Mouse (Mus musculus): ENCODE measurements at regions not wholly inside any gene's neighbourhood (a gene's known extent, or its start where the extent isn't known, plus 50 kb on each side); places are given as distances from the start of the nearest gene placed in this dataset.
A peak's percentile ranks its signal among the peaks of the same experiment; 100 is the strongest.

DNA sequence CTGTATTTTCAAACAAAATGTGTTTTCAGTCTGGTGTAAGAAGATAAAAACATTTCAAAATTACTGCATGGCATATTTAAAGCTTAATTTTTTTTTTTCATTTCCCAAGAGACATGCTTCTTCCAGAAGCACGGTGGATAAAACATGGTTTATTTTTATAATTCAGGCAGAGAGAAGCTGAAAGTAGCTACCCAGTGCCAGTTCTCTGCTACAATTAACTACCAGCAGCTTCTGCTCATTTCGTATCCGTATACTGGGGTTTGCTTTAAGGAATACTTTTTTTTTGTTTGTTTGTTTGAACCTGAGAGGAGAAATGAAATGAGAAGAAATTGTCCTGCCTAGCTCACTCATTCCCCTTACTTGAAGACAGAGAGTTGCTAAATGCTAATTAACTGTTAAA lies 98.9 kb upstream of the Tmtc1 start:
- no peak for DNase-seq (ENCODE audit: low spot score in 2 of 2)

DNA sequence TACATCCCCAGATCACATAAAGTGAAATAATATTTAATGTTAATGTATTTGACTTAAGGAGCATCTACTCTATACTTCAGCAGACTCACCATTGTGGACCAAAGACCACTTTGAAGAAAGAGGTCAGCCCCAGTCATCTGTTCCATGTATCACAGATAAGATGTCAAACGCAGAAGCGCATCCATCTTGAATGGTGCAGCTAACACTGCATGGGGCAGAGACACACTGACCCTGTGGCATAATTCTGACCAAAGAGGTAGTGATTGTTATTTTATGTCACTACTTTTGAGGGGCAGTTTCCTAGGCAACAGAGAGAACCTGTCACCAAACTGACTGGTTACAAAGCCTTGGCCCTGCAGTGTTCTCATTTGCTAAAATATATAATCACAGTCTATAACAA lies 97.8 kb upstream of the Tmtc1 start:
- DNase-seq (ENCODE audit: low spot score in 2 of 2): no peak

DNA sequence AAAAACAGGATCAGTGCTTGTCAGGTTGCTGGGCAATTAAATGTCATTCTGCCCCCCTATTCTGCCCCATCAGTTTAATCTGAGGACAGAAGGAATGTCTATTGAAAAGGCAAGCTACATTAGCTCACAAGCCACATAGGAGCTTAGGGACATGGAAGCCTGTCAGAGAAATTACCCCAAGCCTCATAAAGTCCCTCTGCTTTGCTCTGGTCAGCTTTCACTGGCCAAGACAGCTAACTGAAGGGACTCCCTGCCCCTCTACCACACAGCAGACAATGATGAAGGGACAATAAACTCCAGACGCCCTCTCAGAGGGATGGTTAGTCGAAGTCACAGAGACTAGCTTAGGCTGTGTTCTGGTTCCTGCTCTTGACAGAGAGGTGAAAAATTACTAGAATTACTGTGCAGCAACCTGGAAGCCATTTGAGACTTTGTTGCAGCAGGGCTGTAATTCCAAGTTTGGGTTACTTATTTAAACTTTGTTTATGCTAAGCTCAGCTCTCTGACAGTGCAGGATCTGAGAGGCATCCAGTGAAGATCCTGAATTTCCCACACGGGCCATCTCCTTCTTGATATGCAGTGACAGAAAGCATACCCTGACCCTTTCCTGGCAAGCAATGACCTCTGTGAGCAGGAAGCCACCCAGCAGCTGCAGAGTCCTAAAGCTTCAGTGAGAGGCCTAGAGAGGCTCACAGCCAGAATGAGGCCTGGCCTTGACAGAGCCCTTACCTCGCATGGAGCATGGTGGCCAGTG lies 95.2 kb upstream of the Tmtc1 start:
- no peak for DNase-seq (ENCODE audit: low spot score in 2 of 2)

DNA sequence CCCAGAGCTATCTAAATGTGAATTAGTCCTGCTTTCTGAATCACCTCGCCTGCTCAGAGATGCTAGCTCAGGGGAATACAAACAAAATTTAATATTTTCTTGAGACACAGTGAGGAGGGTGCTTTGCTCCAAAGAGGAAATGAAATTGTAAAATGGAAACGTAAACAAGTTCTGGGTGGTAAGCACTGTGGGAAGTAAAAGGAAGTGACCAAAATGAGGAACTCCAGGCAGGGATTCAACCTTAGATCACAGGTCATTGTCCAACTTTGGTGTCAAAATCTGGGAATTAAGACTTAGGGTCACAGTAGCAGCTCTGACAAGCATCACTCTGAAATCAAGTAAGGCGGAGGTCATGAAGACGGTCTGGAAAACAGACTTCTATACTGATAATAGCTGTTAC lies 90.2 kb upstream of the Tmtc1 start:
- peak in 1 of 2 experiments; percentile 4 for DNase-seq (ENCODE audit: low spot score in 2 of 2)

DNA sequence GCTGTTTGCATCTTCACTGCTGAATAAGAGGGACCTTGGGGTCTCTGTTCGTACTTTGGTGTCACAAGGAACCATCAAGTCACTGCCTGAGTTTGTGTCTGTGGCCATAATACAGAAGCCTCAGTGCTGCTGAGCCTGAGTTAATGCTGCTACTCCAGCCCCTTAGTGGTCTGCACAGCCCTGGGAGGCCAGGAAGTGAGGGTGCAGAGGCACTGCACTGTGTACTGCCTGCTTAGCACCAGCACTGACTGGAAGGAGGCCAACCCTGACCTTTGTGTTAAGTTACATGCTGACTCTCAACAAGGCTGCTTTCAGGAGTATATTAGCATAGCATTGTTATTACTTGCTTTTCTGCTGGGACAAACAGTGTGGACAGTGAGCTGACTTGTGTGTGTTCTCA lies 86.9 kb upstream of the Tmtc1 start:
- DNase-seq (ENCODE audit: low spot score in 2 of 2): no peak

GRCm38 (mm10) chr6:148528611-148529010 lies 84.4 kb upstream of the Tmtc1 start:
- DNase-seq (ENCODE audit: low spot score in 2 of 2): no peak

DNA sequence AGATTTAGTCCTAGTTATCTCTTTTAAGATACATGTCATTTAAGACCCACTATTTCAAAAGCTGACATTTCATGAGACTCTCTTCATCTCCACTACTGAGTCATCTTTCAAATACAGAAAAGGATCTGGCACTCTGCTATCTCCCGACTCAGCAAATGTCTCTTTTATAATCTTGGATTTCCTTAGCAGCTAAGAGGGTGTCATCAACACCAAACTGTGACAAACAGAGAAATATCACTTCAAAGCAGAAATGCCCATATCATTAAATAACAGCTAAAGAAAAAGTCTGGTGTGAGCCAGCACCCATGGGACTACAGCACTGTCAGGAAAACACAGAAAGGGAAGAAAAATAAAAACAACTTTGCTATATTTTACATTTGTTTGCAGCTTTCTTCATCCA lies 78.7 kb upstream of the Tmtc1 start:
- DNase-seq (ENCODE audit: low spot score in 2 of 2): no peak

- no peak for DNase-seq (ENCODE audit: low spot score in 2 of 2)
These were observed 73.5 kb upstream of the Tmtc1 start for GRCm38 (mm10) chr6:148517536-148518245.

GRCm38 (mm10) chr6:148516654-148517053 lies 72.5 kb upstream of the Tmtc1 start:
- no peak for DNase-seq (ENCODE audit: low spot score in 2 of 2)

DNA sequence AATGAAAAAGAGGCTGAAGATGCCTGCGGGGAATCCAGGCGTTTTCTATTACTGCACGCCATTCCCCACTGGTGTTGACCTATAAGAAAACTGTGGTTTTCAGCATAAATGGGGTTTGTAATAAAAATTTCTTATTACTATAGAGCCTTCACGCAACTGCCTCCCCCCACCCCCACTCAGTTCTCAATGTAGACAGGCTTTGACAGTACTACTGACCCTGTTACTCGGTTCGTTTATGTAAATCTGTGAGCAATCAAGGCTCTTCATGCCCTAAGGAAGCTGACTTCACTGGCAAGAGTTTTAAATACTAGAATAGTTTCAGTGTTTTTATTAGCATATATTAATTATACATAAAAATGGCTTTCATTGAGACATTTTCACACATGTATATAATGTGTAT lies 70.9 kb upstream of the Tmtc1 start:
- no peak for DNase-seq (ENCODE audit: low spot score in 2 of 2)

GRCm38 (mm10) chr6:148514645-148515044 lies 70.5 kb upstream of the Tmtc1 start:
- DNase-seq (ENCODE audit: low spot score in 2 of 2): no peak

DNA sequence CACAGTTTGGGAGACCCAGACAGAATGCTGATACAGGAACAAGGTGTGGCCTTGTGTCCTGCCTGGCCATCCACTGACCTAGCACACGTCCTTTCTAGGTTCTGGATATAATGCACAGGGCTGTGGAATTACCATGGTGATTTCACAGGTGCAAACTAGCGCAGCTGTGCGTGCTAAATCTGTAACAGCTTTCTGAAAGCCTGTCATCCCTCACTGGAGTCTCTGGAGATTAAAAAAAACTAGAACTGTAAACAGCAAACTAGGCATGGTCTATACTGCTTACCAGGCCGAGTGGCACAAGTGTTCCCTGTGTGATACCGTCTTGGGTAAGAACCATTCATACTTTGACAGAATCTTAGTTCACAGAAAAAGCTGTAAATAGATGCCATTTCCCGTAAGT lies 69.9 kb upstream of the Tmtc1 start:
- no peak for DNase-seq (ENCODE audit: low spot score in 2 of 2)

DNA sequence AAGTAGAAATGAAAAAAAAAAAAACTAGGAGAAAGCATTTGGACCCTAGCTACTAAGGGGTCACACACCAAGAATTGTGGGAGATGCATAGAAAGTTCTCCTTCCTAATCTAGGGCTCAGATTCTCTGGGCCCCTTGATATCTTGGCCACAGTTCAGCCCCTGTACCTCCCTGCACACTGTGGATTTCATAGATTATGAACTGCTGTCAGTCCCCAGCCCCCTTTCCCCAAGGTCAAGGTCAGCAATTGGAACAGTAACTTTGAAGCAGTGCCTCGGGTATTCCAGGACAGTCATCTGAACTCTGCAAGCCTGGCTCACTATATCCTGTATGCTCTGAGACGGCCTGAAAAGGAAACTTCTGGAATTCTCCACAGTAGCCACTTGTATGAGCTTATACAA lies 68.9 kb upstream of the Tmtc1 start:
- DNase-seq (ENCODE audit: low spot score in 2 of 2): no peak

GRCm38 (mm10) chr6:148505325-148505724 lies 61.1 kb upstream of the Tmtc1 start:
- DNase-seq (ENCODE audit: low spot score in 2 of 2): no peak

DNA sequence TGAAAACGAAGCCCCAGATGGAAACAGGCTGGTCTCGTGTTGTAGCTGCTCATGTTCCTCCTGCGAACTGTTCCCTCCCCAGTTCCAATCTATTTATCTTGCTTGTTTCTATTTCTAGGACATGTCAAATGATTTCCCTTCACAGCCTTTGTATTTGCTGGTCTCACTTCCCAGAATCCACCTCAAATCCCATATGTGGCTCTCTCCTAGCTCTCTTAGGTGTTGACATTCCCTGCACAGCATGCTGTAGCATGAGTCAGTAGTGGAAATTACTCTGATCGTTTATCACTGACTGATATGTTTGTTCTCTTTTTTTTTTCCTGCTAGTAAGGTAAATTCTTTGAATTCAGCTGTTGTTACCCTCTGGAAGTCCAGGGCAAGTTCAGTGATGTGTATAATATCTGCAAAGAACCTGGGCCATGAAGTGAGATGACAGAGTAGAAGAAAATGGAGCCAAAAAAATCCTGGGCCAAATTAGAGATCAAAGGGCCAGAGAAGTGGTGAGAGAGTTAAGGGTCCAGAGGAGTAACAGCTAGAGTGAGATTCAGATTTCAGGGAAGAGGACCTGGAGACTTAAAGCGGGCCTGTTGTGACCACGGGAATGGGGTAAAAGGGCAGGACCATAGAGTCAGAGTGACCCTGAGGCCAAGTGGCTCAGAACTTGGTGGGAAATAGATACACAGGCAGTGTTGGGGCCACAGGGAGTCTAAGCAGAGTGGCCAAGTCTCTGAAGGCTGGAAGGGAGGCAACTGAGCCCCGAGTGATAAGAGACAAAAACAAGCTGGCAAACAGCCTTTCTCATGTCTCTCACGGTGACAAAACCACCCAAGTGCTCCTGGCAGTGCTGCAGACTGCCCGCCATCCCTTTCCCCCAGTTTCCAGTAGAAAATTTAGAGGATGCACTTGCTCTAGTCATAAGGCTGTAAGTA lies 56.3 kb upstream of the Tmtc1 start:
- no peak for DNase-seq (ENCODE audit: low spot score in 2 of 2)
